Mouse (Mus musculus) MEL (cell line): ENCODE results near the gene Stkld1. TPM values are rescaled to one million over a fixed set of nuclear protein-coding genes. Genes with fewer than 3 reads are reported as not detected.
A peak's percentile ranks its signal among the peaks of the same experiment; 100 is the strongest.

Experiments used
- DNase-seq: peaks from one replicate; pipeline ENCODE4 v3.0.0; 2011; ENCODE audit warnings: low read depth, low spot score
- H3K27ac ChIP-seq: 2 replicates; pipeline ENCODE4 v1.5.1; 2012; ENCODE audit warnings: low read depth, mild to moderate bottlenecking, control low read depth, low read length, moderate library complexity; ENCODE audit not compliant: control insufficient read depth
- H3K27me3 ChIP-seq, 2 experiments: fragments of 150-350 bp in 1 of 2; sonication (generic) in 1 of 2; 2 replicates each; pipeline ENCODE4 v1.6.1; 2012; ENCODE audit warnings: low read length in 2 of 2, mild to moderate bottlenecking in 2 of 2, improper control_type of control experiment in 1 of 2, moderate library complexity in 1 of 2; ENCODE audit not compliant: insufficient read depth in 2 of 2, control insufficient read depth in 1 of 2
- H3K36me3 ChIP-seq, 2 experiments: 2 replicates each; pipeline ENCODE4 v1.6.1; 2012 to 2014; ENCODE audit warnings: low read length in 2 of 2, improper control_type of control experiment in 1 of 2, inconsistent platforms in 1 of 2, mild to moderate bottlenecking in 1 of 2; ENCODE audit not compliant: insufficient read depth in 2 of 2, control insufficient read depth in 1 of 2
- H3K4me1 ChIP-seq, 2 experiments: fragments of 150-350 bp in 1 of 2; sonication (generic) in 1 of 2; 2 replicates each; pipeline ENCODE4 v1.6.1; 2012; ENCODE audit warnings: low read length in 2 of 2, improper control_type of control experiment in 1 of 2, mild to moderate bottlenecking in 1 of 2; ENCODE audit not compliant: insufficient read depth in 2 of 2, control insufficient read depth in 1 of 2
- H3K4me3 ChIP-seq, 2 experiments: fragments of 150-350 bp in 1 of 2; sonication (generic) in 1 of 2; 2 replicates each; pipeline ENCODE4 v1.5.1; 2012; ENCODE audit warnings: low read depth in 2 of 2, low read length in 2 of 2, mild to moderate bottlenecking in 2 of 2, moderate library complexity in 2 of 2, control low read depth in 1 of 2, improper control_type of control experiment in 1 of 2; ENCODE audit not compliant: control insufficient read depth in 1 of 2, insufficient read depth in 1 of 2
- H3K79me2 ChIP-seq: 2 replicates; pipeline ENCODE4 v1.6.1; 2012; ENCODE audit warnings: mild to moderate bottlenecking, low read length, moderate library complexity; ENCODE audit not compliant: control insufficient read depth, poor library complexity, insufficient read depth
- H3K9ac ChIP-seq: 2 replicates; pipeline ENCODE4 v1.6.1; 2012; ENCODE audit warnings: low read depth, mild to moderate bottlenecking, control low read depth, low read length, moderate library complexity; ENCODE audit not compliant: control insufficient read depth, poor library complexity, severe bottlenecking
- H3K9me3 ChIP-seq: fragments of 150-350 bp; sonication (generic); replicated peaks from 2 replicates; pipeline ENCODE4 v1.6.1; 2012; ENCODE audit warnings: mild to moderate bottlenecking, low read length, improper control_type of control experiment, moderate library complexity; ENCODE audit not compliant: insufficient read depth
- CHD1 ChIP-seq: IDR thresholded peaks from 2 replicates; pipeline ENCODE4 v1.6.1; 2012; ENCODE audit warnings: low read depth, mild to moderate bottlenecking, inconsistent platforms, low read length, improper control_type of control experiment
- CTCF ChIP-seq, 3 experiments: IDR thresholded peaks in 2 of 3; conservative IDR thresholded peaks in 1 of 3; 2 replicates each; pipeline ENCODE4 v1.5.1; 2011 to 2012; ENCODE audit warnings: low read length in 3 of 3, low read depth in 2 of 3, mild to moderate bottlenecking in 2 of 3, improper control_type of control experiment in 1 of 3, inconsistent platforms in 1 of 3, mixed read lengths in 1 of 3, moderate library complexity in 1 of 3; ENCODE audit not compliant: control insufficient read depth in 1 of 3, insufficient read depth in 1 of 3, poor library complexity in 1 of 3, severe bottlenecking in 1 of 3
- GATA1 ChIP-seq: IDR thresholded peaks from 2 replicates; pipeline ENCODE4 v1.6.1; 2011; ENCODE audit warnings: low read depth, low read length, improper control_type of control experiment
- HCFC1 ChIP-seq: IDR thresholded peaks from 2 replicates; pipeline ENCODE4 v1.6.1; 2012; ENCODE audit warnings: low read depth, mild to moderate bottlenecking, inconsistent platforms, low read length, improper control_type of control experiment, moderate library complexity
- MAX ChIP-seq: IDR thresholded peaks from 2 replicates; pipeline ENCODE4 v1.6.1; 2011; ENCODE audit warnings: low read length, improper control_type of control experiment
- POLR2AphosphoS5 ChIP-seq: IDR thresholded peaks from 2 replicates; pipeline ENCODE4 v1.6.1; 2012; ENCODE audit warnings: low read depth, borderline replicate concordance, mild to moderate bottlenecking, inconsistent platforms, low read length, moderate library complexity, mixed read lengths
- RCOR1 ChIP-seq: IDR thresholded peaks from 2 replicates; pipeline ENCODE4 v1.6.1; 2012; ENCODE audit warnings: low read depth, mild to moderate bottlenecking, inconsistent platforms, low read length, improper control_type of control experiment
- UBTF ChIP-seq: IDR thresholded peaks from 2 replicates; pipeline ENCODE4 v1.6.1; 2012; ENCODE audit warnings: low read depth, mild to moderate bottlenecking, inconsistent platforms, low read length, improper control_type of control experiment, moderate library complexity, borderline replicate concordance; ENCODE audit not compliant: insufficient read depth
- USF1 ChIP-seq: IDR thresholded peaks from 2 replicates; pipeline ENCODE4 v1.6.1; 2014; ENCODE audit warnings: low read depth, mild to moderate bottlenecking, inconsistent platforms, low read length, improper control_type of control experiment, moderate library complexity
- ZC3H11A ChIP-seq: IDR thresholded peaks from 2 replicates; pipeline ENCODE4 v1.6.1; 2012; ENCODE audit warnings: low read depth, mild to moderate bottlenecking, inconsistent platforms, low read length, improper control_type of control experiment
- ZNF384 ChIP-seq: IDR thresholded peaks from 2 replicates; pipeline ENCODE4 v1.6.1; 2012; ENCODE audit warnings: low read depth, mild to moderate bottlenecking, inconsistent platforms, low read length, improper control_type of control experiment
- polyA plus RNA-seq, 2 experiments: library from polyadenylated mRNA; stranded (reverse) in 1 of 2; unstranded in 1 of 2; fragments of >175 nt in 1 of 2; fragments of >200 nt in 1 of 2; gene quantifications; 2 replicates each; pipeline versions ENCODE4 v1.2.1 to v1.2.4; 2012; ENCODE audit warnings: low replicate concordance in 2 of 2, low read depth in 1 of 2; ENCODE audit not compliant: insufficient read length in 2 of 2, insufficient read depth in 1 of 2, missing spikeins in 1 of 2
- total RNA-seq: library from RNA; depleted of rRNA; stranded (reverse); fragments of 300-350 nt; gene quantifications from 2 replicates; pipeline ENCODE4 v1.2.3, GENCODE M21; 2012; rRNA removed

The Stkld1 gene
- total and polyA plus RNA-seq, 3 experiments: 0.25 TPM; not detected in 2

DNA sequence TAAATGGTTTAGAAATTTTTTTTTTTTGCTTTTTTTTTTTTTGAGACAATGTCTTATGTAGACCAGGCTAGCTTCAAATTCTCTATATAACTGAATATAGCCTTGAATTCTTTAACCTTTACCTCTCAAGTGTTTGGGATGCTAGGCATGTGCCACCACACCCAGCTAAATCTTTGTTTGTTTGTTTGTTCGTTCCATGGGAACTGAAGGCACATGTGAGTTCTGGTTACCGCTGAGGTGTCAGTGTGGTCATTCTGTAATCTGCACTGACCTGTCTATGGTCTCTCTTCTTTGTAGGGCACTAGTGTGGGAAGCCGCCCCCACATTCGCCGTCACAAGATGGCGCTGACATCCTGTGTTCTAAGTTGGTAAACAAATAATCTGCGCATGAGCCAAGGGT lies 64.1 kb downstream of the Stkld1 start:
- Histone ChIP-seq H3K9ac (peak overlapping the region; percentile 66), H3K79me2 (no peaks in the 10 kb centered on the region), H3K27me3 (no peaks in the 10 kb centered on the region), H3K36me3 (0 out of 4 replicates have a peak, but pooled peaks cover 0 to 2% of the 10 kb centered on the region in 2 experiments), H3K4me3 (peak overlapping the region; percentile 65 to 94), H3K9me3 (no peaks in the 10 kb centered on the region), H3K27ac (peak overlapping the region; percentile 60), H3K4me1 (peaks cover 0 to 5% of the 10 kb centered on the region in 2 experiments; a peak in 2 of 4 replicates)
- 0 out of 2 replicates have a peak, but pooled peaks have one; percentile 35 for TF ChIP-seq HCFC1
- no peak for TF ChIP-seq ZNF384
- TF ChIP-seq GATA1: no peak
- TF ChIP-seq RCOR1: no peak
- TF ChIP-seq MAX: 0 out of 2 replicates have a peak, but pooled peaks have one; percentile 34
- TF ChIP-seq USF1: no peak
- TF ChIP-seq CHD1: 0 out of 2 replicates have a peak, but pooled peaks have one; percentile 69
- TF ChIP-seq CTCF (IDR thresholded peaks at IDR 0.05 in 2 of 3, conservative IDR thresholded peaks at IDR 0.05 in 1 of 3; ENCODE audit: control insufficient read depth in 1 of 3, insufficient read depth in 1 of 3, low read depth in 2 of 3, low read length in 3 of 3, poor library complexity in 1 of 3, severe bottlenecking in 1 of 3): peak in 1 of 3 experiments; percentile 20; a peak in 2 of 6 replicates
- no peak for TF ChIP-seq UBTF
- no peak for TF ChIP-seq ZC3H11A
- no peak for TF ChIP-seq POLR2AphosphoS5
- peak; percentile 71 for DNase-seq

Other genes starting within 250 kb of the Stkld1 start
- gene Abo, start 69.1 kb upstream of the Stkld1 start, total RNA-seq: not detected in 2 replicates
- gene Abo, start 69.1 kb upstream of the Stkld1 start, polyA plus RNA-seq: not detected
- 52.2 and 65.9 TPM in 2 replicates for gene Surf6, start 31.2 kb upstream of the Stkld1 start, total RNA-seq
- gene Surf6, start 31.2 kb upstream of the Stkld1 start, polyA plus RNA-seq: 10 to 100 TPM in 1 of 2 experiments, not detected in 1; 61.8 TPM
- gene Med22, start 23.4 kb upstream of the Stkld1 start, total RNA-seq: 64.6 and 90.1 TPM in 2 replicates
- 10 to 100 TPM in 1 of 2 experiments, not detected in 1; 79.0 TPM for gene Med22, start 23.4 kb upstream of the Stkld1 start, polyA plus RNA-seq
- gene Rpl7a, start 23.3 kb upstream of the Stkld1 start, total RNA-seq: 3,335 and 3,552 TPM in 2 replicates
- 1,000 to 10,000 TPM in 1 of 2 experiments, not detected in 1; 1,526 TPM for gene Rpl7a, start 23.3 kb upstream of the Stkld1 start, polyA plus RNA-seq
- gene Surf2, start 17.7 kb upstream of the Stkld1 start, total RNA-seq: 41.0 and 63.1 TPM in 2 replicates
- 10 to 100 TPM in 1 of 2 experiments, not detected in 1; 84.8 TPM for gene Surf2, start 17.7 kb upstream of the Stkld1 start, polyA plus RNA-seq
- 52.1 and 56.5 TPM in 2 replicates for gene Surf1, start 17.5 kb upstream of the Stkld1 start, total RNA-seq
- gene Surf1, start 17.5 kb upstream of the Stkld1 start, polyA plus RNA-seq: 10 to 100 TPM in 1 of 2 experiments, not detected in 1; 74.8 TPM
- 152 and 158 TPM in 2 replicates for gene Surf4, start 119 bp upstream of the Stkld1 start, total RNA-seq
- gene Surf4, start 119 bp upstream of the Stkld1 start, polyA plus RNA-seq: 100 to 1,000 TPM in 1 of 2 experiments, not detected in 1; 252 TPM
- 45.3 and 52.4 TPM in 2 replicates for gene Rexo4, start 30.3 kb downstream of the Stkld1 start, total RNA-seq
- gene Rexo4, start 30.3 kb downstream of the Stkld1 start, polyA plus RNA-seq: 10 to 100 TPM in 1 of 2 experiments, not detected in 1; 66.6 TPM
- gene Adamts13, start 39.4 kb downstream of the Stkld1 start, total RNA-seq: 75.1 and 130 TPM in 2 replicates
- gene Adamts13, start 39.4 kb downstream of the Stkld1 start, polyA plus RNA-seq: 10 to 100 TPM in 1 of 2 experiments, not detected in 1; 19.7 TPM
- gene Cacfd1, start 75.9 kb downstream of the Stkld1 start, total RNA-seq: 15.2 and 19.1 TPM in 2 replicates
- 10 to 100 TPM in 1 of 2 experiments, not detected in 1; 60.7 TPM for gene Cacfd1, start 75.9 kb downstream of the Stkld1 start, polyA plus RNA-seq
- 2.3 and 2.6 TPM in 2 replicates for gene Slc2a6, start 94.0 kb downstream of the Stkld1 start, total RNA-seq
- 1 to 10 TPM in 1 of 2 experiments, not detected in 1; 3.2 TPM for gene Slc2a6, start 94.0 kb downstream of the Stkld1 start, polyA plus RNA-seq
- not detected in 2 replicates for gene Mymk, start 138.1 kb downstream of the Stkld1 start, total RNA-seq
- not detected for gene Mymk, start 138.1 kb downstream of the Stkld1 start, polyA plus RNA-seq
- not detected in 2 replicates for gene Adamtsl2, start 145.3 kb downstream of the Stkld1 start, total RNA-seq
- not detected for gene Adamtsl2, start 145.3 kb downstream of the Stkld1 start, polyA plus RNA-seq
- not detected in 2 replicates for gene Fam163b, start 208.4 kb downstream of the Stkld1 start, total RNA-seq
- not detected for gene Fam163b, start 208.4 kb downstream of the Stkld1 start, polyA plus RNA-seq
- not detected in 2 replicates for gene Dbh, start 231.2 kb downstream of the Stkld1 start, total RNA-seq
- not detected for gene Dbh, start 231.2 kb downstream of the Stkld1 start, polyA plus RNA-seq